ENCODE assay signal across 17 mouse cellular contexts in genomic region chr1:135250706-135251105, GRCm38 (mm10). TPM values are rescaled to one million over a fixed set of nuclear protein-coding genes. Genes with fewer than 3 reads are reported as not detected.
DNase-seq lines count a peak whose midpoint lies in the region; ATAC-seq and TF ChIP-seq lines count a peak whose summit lies in the region.
"Had no signal": no experiment of that assay in that cellular context is flagged by ENCODE, and none has a peak within 500 bp of the region (broad histone marks: within the 10 kb centered on the region; RNA-seq: fewer than 3 reads in every experiment).

No protein-coding gene starts in this region.

- no peak overlapping the region for H3K4me3 ChIP-seq in ES-Bruce4 (ENCODE audit: low read depth, low read length)
- H3K4me3 ChIP-seq in MEL (ENCODE audit: control insufficient read depth in 1 of 2, insufficient read depth in 1 of 2, low read depth in 2 of 2, low read length in 2 of 2) = no peak overlapping the region
- no peak overlapping the region for H3K4me3 ChIP-seq in liver, embryonic 16.5 days (ENCODE audit: low read depth, low read length)
- no peak overlapping the region for H3K4me3 ChIP-seq in layer of hippocampus, adult 2 months
- no peak overlapping the region for H3K4me3 ChIP-seq in kidney, embryonic 16.5 days (ENCODE audit: low read length)
- H3K4me3 ChIP-seq: forebrain, embryonic 13.5 days; gastrocnemius, adult 2 months; heart, embryonic 15.5 days; neural tube, embryonic 13.5 days had no signal

- H3K4me1 ChIP-seq in ES-Bruce4 (ENCODE audit: control insufficient read depth, insufficient read depth, low read length) (peaks cover 7% of the 10 kb centered on the region), MEL (ENCODE audit: control insufficient read depth in 1 of 2, insufficient read depth in 2 of 2, low read length in 2 of 2) (peaks cover 7 to 32% of the 10 kb centered on the region in 2 experiments)
- peaks cover 34% of the 10 kb centered on the region for H3K4me1 ChIP-seq in liver, embryonic 16.5 days (ENCODE audit: control insufficient read depth, low read depth, low read length)
- H3K4me1 ChIP-seq in kidney, embryonic 16.5 days (ENCODE audit: insufficient read depth, low read length) = peaks cover 13% of the 10 kb centered on the region

- WGBS in liver, embryonic 16.5 days (ENCODE audit: insufficient replicate concordance) = 9% methylated on average over 3 of the region's 3 CpGs
- 73% methylated on average over 2 of the region's 3 CpGs for WGBS in kidney, embryonic 16.5 days

- no peak for TF ChIP-seq POLR2A in ES-Bruce4 (IDR thresholded peaks at IDR 0.05; ENCODE audit: insufficient read depth, low read length)
- TF ChIP-seq POLR2A in MEL (IDR thresholded peaks at IDR 0.05; ENCODE audit: control insufficient read depth in 1 of 2, insufficient read depth in 1 of 2, low read depth in 1 of 2, low read length in 2 of 2, poor library complexity in 1 of 2) = no peak

- peak; percentile 100 for ATAC-seq in liver, embryonic 16.5 days (ENCODE audit: low read depth)
- ATAC-seq in kidney, embryonic 16.5 days (ENCODE audit: low FRiP score, low TSS enrichment) = no peak
- ATAC-seq: activated CD4-positive, CD25-positive, alpha-beta regulatory T cell, adult 4 months; CD4-positive, CD25-positive, alpha-beta regulatory T cell, adult 4 months; forebrain, embryonic 13.5 days had no signal

- H3K9ac ChIP-seq in ES-Bruce4 (ENCODE audit: low read depth, poor library complexity, severe bottlenecking) (peak overlapping the region; percentile 8; the same call in 1 of the 2 replicates), MEL (ENCODE audit: control insufficient read depth, low read depth, low read length, poor library complexity, severe bottlenecking) (no peak overlapping the region)
- H3K9ac ChIP-seq in liver, embryonic 16.5 days (ENCODE audit: low read depth, low read length) = no peak overlapping the region
- no peak overlapping the region for H3K9ac ChIP-seq in kidney, embryonic 16.5 days (replicated peaks; ENCODE audit: low read length)
- H3K9ac ChIP-seq: forebrain, embryonic 13.5 days; heart, embryonic 15.5 days; hindbrain, embryonic 14.5 days; neural tube, embryonic 13.5 days had no signal

- H3K27me3 ChIP-seq in ES-Bruce4 (ENCODE audit: control insufficient read depth, insufficient read depth, low read length, poor library complexity, severe bottlenecking) (no peaks in the 10 kb centered on the region), MEL (ENCODE audit: control insufficient read depth in 1 of 2, insufficient read depth in 2 of 2, low read length in 2 of 2) (no peaks in the 10 kb centered on the region)
- no peaks in the 10 kb centered on the region; the same call in 1 of the 2 replicates for H3K27me3 ChIP-seq in liver, embryonic 16.5 days (ENCODE audit: control insufficient read depth, insufficient read depth, low read depth, low read length)
- no peaks in the 10 kb centered on the region for H3K27me3 ChIP-seq in kidney, embryonic 16.5 days (ENCODE audit: insufficient read depth, low read length)
- H3K27me3 ChIP-seq: neural tube, embryonic 13.5 days had no signal

- no peaks in the 10 kb centered on the region for H3K9me3 ChIP-seq in ES-Bruce4 (replicated peaks; ENCODE audit: control insufficient read depth, insufficient read depth, low read length, poor library complexity, severe bottlenecking)
- no peaks in the 10 kb centered on the region for H3K9me3 ChIP-seq in MEL (replicated peaks; ENCODE audit: insufficient read depth, low read length)
- H3K9me3 ChIP-seq in liver, embryonic 16.5 days (replicated peaks; ENCODE audit: control insufficient read depth, low read length) = no peaks in the 10 kb centered on the region
- H3K9me3 ChIP-seq in kidney, embryonic 16.5 days (ENCODE audit: low read length) = no peaks in the 10 kb centered on the region
- H3K9me3 ChIP-seq: forebrain, embryonic 13.5 days; heart, embryonic 15.5 days; neural tube, embryonic 13.5 days had no signal

- TF ChIP-seq RAD21 in MEL (IDR thresholded peaks at IDR 0.05; ENCODE audit: low read depth, low read length) = no peak

- TF ChIP-seq EP300 in ES-Bruce4 (IDR thresholded peaks at IDR 0.05; ENCODE audit: insufficient read depth, low read depth, low read length) (peak; percentile 76; the same call in 1 of the 2 replicates), MEL (IDR thresholded peaks at IDR 0.05; ENCODE audit: low read depth in 1 of 2, low read length in 2 of 2) (peak in 1 of 2 experiments; percentile 33; a peak in 1 of 4 replicates)

- H3K36me3 ChIP-seq in ES-Bruce4 (ENCODE audit: control insufficient read depth, insufficient read depth, low read length, poor library complexity, severe bottlenecking) (peaks cover 12% of the 10 kb centered on the region; the same call in 1 of the 2 replicates), MEL (ENCODE audit: control insufficient read depth in 1 of 2, insufficient read depth in 2 of 2, low read length in 2 of 2) (peaks cover 0 to 19% of the 10 kb centered on the region in 2 experiments; a peak in 2 of 4 replicates)
- H3K36me3 ChIP-seq in liver, embryonic 16.5 days (ENCODE audit: control insufficient read depth, insufficient read depth) = no peaks in the 10 kb centered on the region
- H3K36me3 ChIP-seq in kidney, embryonic 16.5 days (ENCODE audit: insufficient read depth, low read length) = 0 out of 2 replicates have a peak, but pooled peaks cover 2% of the 10 kb centered on the region
- H3K36me3 ChIP-seq: heart, embryonic 15.5 days; neural tube, embryonic 13.5 days had no signal

- peak; percentile 41 for DNase-seq in MEL (ENCODE audit: low read depth, low spot score)
- peak; percentile 23 for DNase-seq in induced T-regulatory cell, adult 2 months (ENCODE audit: low read depth)
- no peak for DNase-seq in layer of hippocampus, adult 2 months (ENCODE audit: low spot score in 2 of 2)
- DNase-seq in cerebellum, postnatal 4 days (ENCODE audit: low spot score in 2 of 2) = no peak
- no peak for DNase-seq in testis, postnatal 10 days (ENCODE audit: low spot score)
- DNase-seq: cerebellum, adult 9-10 months; gastrocnemius, adult 2 months; kidney, postnatal 14 days had no signal

- no peaks in the 10 kb centered on the region for H3K79me2 ChIP-seq in MEL (ENCODE audit: control insufficient read depth, insufficient read depth, low read length, poor library complexity)

- TF ChIP-seq CTCF in ES-Bruce4 (IDR thresholded peaks at IDR 0.05; ENCODE audit: low read depth, low read length) (no peak), MEL (IDR thresholded peaks at IDR 0.05 in 2 of 3, conservative IDR thresholded peaks at IDR 0.05 in 1 of 3; ENCODE audit: control insufficient read depth in 1 of 3, insufficient read depth in 1 of 3, low read depth in 2 of 3, low read length in 3 of 3, poor library complexity in 1 of 3, severe bottlenecking in 1 of 3) (no peak)
- no peak for TF ChIP-seq CTCF in layer of hippocampus, adult 2 months (conservative IDR thresholded peaks at IDR 0.05)

- H3K4me2 ChIP-seq in liver, embryonic 16.5 days (ENCODE audit: low read depth, low read length) = peak overlapping the region; percentile 33
- no peak overlapping the region for H3K4me2 ChIP-seq in kidney, embryonic 16.5 days (replicated peaks; ENCODE audit: low read depth, low read length)
- H3K4me2 ChIP-seq: forebrain, embryonic 13.5 days; heart, embryonic 15.5 days; hindbrain, embryonic 14.5 days; neural tube, embryonic 13.5 days had no signal

- H3K27ac ChIP-seq in ES-Bruce4 (ENCODE audit: insufficient read depth, low read length) (peak overlapping the region; percentile 84), MEL (ENCODE audit: control insufficient read depth, low read depth, low read length) (peak overlapping the region; percentile 23)
- H3K27ac ChIP-seq in liver, embryonic 16.5 days (ENCODE audit: low read length) = peak overlapping the region; percentile 62
- H3K27ac ChIP-seq in layer of hippocampus, adult 2 months = no peak overlapping the region
- H3K27ac ChIP-seq in kidney, embryonic 16.5 days (ENCODE audit: low read length) = no peak overlapping the region
- H3K27ac ChIP-seq: forebrain, embryonic 13.5 days; gastrocnemius, adult 2 months; heart, embryonic 15.5 days; hindbrain, embryonic 14.5 days; neural tube, embryonic 13.5 days had no signal

TF ChIP-seq in MEL, 35 proteins besides CTCF, POLR2A, EP300 and RAD21:
- TF ChIP-seq ZC3H11A (IDR thresholded peaks at IDR 0.05; ENCODE audit: low read depth, low read length) (no peak), TCF12 (IDR thresholded peaks at IDR 0.05; ENCODE audit: low read depth, low read length) (peak; percentile 32; the same call in 1 of the 2 replicates), ETS1 (IDR thresholded peaks at IDR 0.05; ENCODE audit: low read depth, low read length) (peak; percentile 51; the same call in 1 of the 2 replicates)

RNA-seq across cellular contexts. Expression of gene Elf3, which starts 7.7 kb away (rescaled TPM):
- 36.6 and 37.3 TPM in 2 replicates for polyA plus RNA-seq in ES-Bruce4 (2011; ENCODE audit: insufficient read depth, insufficient read length, low read depth, missing spikeins)
- total RNA-seq in MEL (2012; rRNA removed) = not detected in 2 replicates
- polyA plus RNA-seq in MEL (2012; ENCODE audit: insufficient read depth in 1 of 2, insufficient read length in 2 of 2, low read depth in 1 of 2, low replicate concordance in 2 of 2, missing spikeins in 1 of 2) = not detected
- 0.93 and 2.5 TPM in 2 replicates for polyA plus RNA-seq in liver, embryonic 16.5 days (2015; fragmentation: Nextera tagmentation; extraction: Ambion mirVana)
- not detected for total RNA-seq in layer of hippocampus, adult 2 months (2021)
- 41.8 and 44.1 TPM in 2 replicates for polyA plus RNA-seq in kidney, embryonic 16.5 days (2015; fragmentation: Nextera tagmentation; extraction: Ambion mirVana)
- polyA plus RNA-seq: activated CD4-positive, CD25-positive, alpha-beta regulatory T cell, adult 4 months; CD4-positive, CD25-positive, alpha-beta regulatory T cell, adult 4 months had no signal

RNA-seq across cellular contexts. Expression of gene Rnpep, which starts 33.2 kb away (rescaled TPM):
- polyA plus RNA-seq in ES-Bruce4 (2011; ENCODE audit: insufficient read depth, insufficient read length, low read depth, missing spikeins) = 44.5 and 47.3 TPM in 2 replicates
- 6.5 and 8.1 TPM in 2 replicates for total RNA-seq in MEL (2012; rRNA removed)
- 10 to 100 TPM in 1 of 2 experiments, not detected in 1; 17.4 TPM for polyA plus RNA-seq in MEL (2012; ENCODE audit: insufficient read depth in 1 of 2, insufficient read length in 2 of 2, low read depth in 1 of 2, low replicate concordance in 2 of 2, missing spikeins in 1 of 2)
- 21.4 and 23.8 TPM in 2 replicates for polyA plus RNA-seq in liver, embryonic 16.5 days (2015; fragmentation: Nextera tagmentation; extraction: Ambion mirVana)
- total RNA-seq in layer of hippocampus, adult 2 months (2021) = 10 to 100 TPM; 60.3 to 65.3 TPM
- 89.8 and 91.8 TPM in 2 replicates for polyA plus RNA-seq in kidney, embryonic 16.5 days (2015; fragmentation: Nextera tagmentation; extraction: Ambion mirVana)

Comparison
In these comparisons a context has a peak if more than half of its experiments do, and no peak if none do; other contexts are left out.
1. H3K27ac ChIP-seq: peak in ES-Bruce4 (single experiment), MEL (single experiment) and liver, embryonic 16.5 days (single experiment); none in layer of hippocampus, adult 2 months (single experiment) and kidney, embryonic 16.5 days (single experiment).
2. DNase-seq: peak in MEL (single experiment) and induced T-regulatory cell, adult 2 months (single experiment); none in layer of hippocampus, adult 2 months (0 of 2), cerebellum, postnatal 4 days (0 of 2) and testis, postnatal 10 days (single experiment).
3. RNA of gene Elf3, which starts 7.7 kb away (polyA plus RNA-seq): 41.8 to 44.1 TPM in kidney, embryonic 16.5 days and 36.6 to 37.3 TPM in ES-Bruce4; 0.93 to 2.5 TPM in liver, embryonic 16.5 days and not detected in MEL; every median in the first group is over 10 times any median in the second.